In genomic region chr11:120351250-120352092, GRCm38 (mm10) we compare ENCODE assay signal across 8 mouse cellular contexts. TPM values are rescaled to one million over a fixed set of nuclear protein-coding genes. Genes with fewer than 3 reads are reported as not detected.
DNase-seq lines count a peak whose midpoint lies in the region; ATAC-seq lines count a peak whose summit lies in the region.
"Had no signal": no experiment of that assay in that cellular context is flagged by ENCODE, and none has a peak within 500 bp of the region (broad histone marks: within the 10 kb centered on the region; RNA-seq: fewer than 3 reads in every experiment).

No protein-coding gene starts in this region.

- H3K27ac ChIP-seq in embryonic facial prominence, embryonic 12.5 days: peak overlapping the region; percentile 100
- peak overlapping the region; percentile 100 for H3K27ac ChIP-seq in heart, embryonic 14.5 days (replicated peaks in 1 of 2; ENCODE audit: control insufficient read depth in 1 of 2, insufficient read depth in 1 of 2, low read depth in 2 of 2, low read length in 2 of 2)
- H3K27ac ChIP-seq in limb, embryonic 11.5 days (replicated peaks; ENCODE audit: low read depth, low read length): peak overlapping the region; percentile 99
- peak overlapping the region; percentile 100 for H3K27ac ChIP-seq in neural tube, embryonic 15.5 days (replicated peaks)

- no peaks in the 10 kb centered on the region for H3K27me3 ChIP-seq in megakaryocyte, embryonic 14.5 days (replicated peaks)
- H3K27me3 ChIP-seq in embryonic facial prominence, embryonic 12.5 days: no peaks in the 10 kb centered on the region
- no peaks in the 10 kb centered on the region for H3K27me3 ChIP-seq in heart, embryonic 14.5 days (ENCODE audit: control insufficient read depth, insufficient read depth, low read length)
- H3K27me3 ChIP-seq in limb, embryonic 11.5 days (ENCODE audit: control insufficient read depth, insufficient read depth, low read length): no peaks in the 10 kb centered on the region
- H3K27me3 ChIP-seq in neural tube, embryonic 15.5 days (replicated peaks): no peaks in the 10 kb centered on the region

- H3K4me3 ChIP-seq in megakaryocyte, embryonic 14.5 days (replicated peaks): peak overlapping the region; percentile 72
- H3K4me3 ChIP-seq in embryonic facial prominence, embryonic 12.5 days: no peak overlapping the region
- peak overlapping the region in 1 of 2 experiments; percentile 100; a peak in 1 of 4 replicates for H3K4me3 ChIP-seq in heart, embryonic 14.5 days (ENCODE audit: control insufficient read depth in 1 of 2, insufficient read depth in 1 of 2, low read depth in 1 of 2, low read length in 2 of 2)
- no peak overlapping the region for H3K4me3 ChIP-seq in limb, embryonic 11.5 days (ENCODE audit: low read depth, low read length)
- H3K4me3 ChIP-seq in neural tube, embryonic 15.5 days (replicated peaks): no peak overlapping the region

- H3K4me2 ChIP-seq in embryonic facial prominence, embryonic 12.5 days (replicated peaks): peak overlapping the region; percentile 92; the same call in 1 of the 2 replicates
- H3K4me2 ChIP-seq in heart, embryonic 14.5 days (ENCODE audit: low read length): peak overlapping the region; percentile 98
- peak overlapping the region; percentile 90 for H3K4me2 ChIP-seq in limb, embryonic 11.5 days (ENCODE audit: low read depth, severe bottlenecking)
- peak overlapping the region; percentile 92 for H3K4me2 ChIP-seq in neural tube, embryonic 15.5 days

- H3K4me1 ChIP-seq in megakaryocyte, embryonic 14.5 days: peaks cover 72% of the 10 kb centered on the region
- peaks cover 37% of the 10 kb centered on the region for H3K4me1 ChIP-seq in embryonic facial prominence, embryonic 12.5 days
- peaks cover 35 to 46% of the 10 kb centered on the region in 2 experiments for H3K4me1 ChIP-seq in heart, embryonic 14.5 days (ENCODE audit: control insufficient read depth in 2 of 2, insufficient read depth in 2 of 2, low read length in 2 of 2)
- peaks cover 25% of the 10 kb centered on the region for H3K4me1 ChIP-seq in limb, embryonic 11.5 days (ENCODE audit: control insufficient read depth, insufficient read depth, low read length)
- peaks cover 46% of the 10 kb centered on the region for H3K4me1 ChIP-seq in neural tube, embryonic 15.5 days

- WGBS in embryonic facial prominence, embryonic 12.5 days: 86% methylated on average over 10 of the region's 10 CpGs
- WGBS in heart, embryonic 14.5 days: 82% methylated on average over 10 of the region's 10 CpGs
- 83% methylated on average over 10 of the region's 10 CpGs for WGBS in limb, embryonic 11.5 days
- WGBS in neural tube, embryonic 15.5 days: 87% methylated on average over 10 of the region's 10 CpGs

- DNase-seq in limb, embryonic 11.5 days (ENCODE audit: low spot score): no peak
- no peak for DNase-seq in thymus, postnatal 14 days

- peaks cover 28% of the 10 kb centered on the region for H3K36me3 ChIP-seq in megakaryocyte, embryonic 14.5 days (replicated peaks; ENCODE audit: low read length)
- peaks cover 7% of the 10 kb centered on the region for H3K36me3 ChIP-seq in embryonic facial prominence, embryonic 12.5 days
- H3K36me3 ChIP-seq in heart, embryonic 14.5 days (ENCODE audit: control insufficient read depth, insufficient read depth, low read length): peaks cover 19% of the 10 kb centered on the region
- 0 out of 2 replicates have a peak, but pooled peaks cover 2% of the 10 kb centered on the region for H3K36me3 ChIP-seq in limb, embryonic 11.5 days (ENCODE audit: control insufficient read depth, insufficient read depth, low read length)
- no peaks in the 10 kb centered on the region; the same call in 1 of the 2 replicates for H3K36me3 ChIP-seq in neural tube, embryonic 15.5 days

- H3K9ac ChIP-seq in embryonic facial prominence, embryonic 12.5 days: 0 out of 2 replicates have a peak overlapping the region, but pooled peaks have one; percentile 0
- H3K9ac ChIP-seq in heart, embryonic 14.5 days (ENCODE audit: low read length): peak overlapping the region; percentile 100
- H3K9ac ChIP-seq in limb, embryonic 11.5 days (ENCODE audit: low read length): peak overlapping the region; percentile 98; the same call in 1 of the 2 replicates
- H3K9ac ChIP-seq in neural tube, embryonic 15.5 days (replicated peaks): no peak overlapping the region

- H3K9me3 ChIP-seq in megakaryocyte, embryonic 14.5 days: no peaks in the 10 kb centered on the region
- no peaks in the 10 kb centered on the region for H3K9me3 ChIP-seq in embryonic facial prominence, embryonic 12.5 days
- no peaks in the 10 kb centered on the region for H3K9me3 ChIP-seq in heart, embryonic 14.5 days (ENCODE audit: control insufficient read depth, low read length)
- no peaks in the 10 kb centered on the region for H3K9me3 ChIP-seq in limb, embryonic 11.5 days (ENCODE audit: control insufficient read depth, low read length)
- H3K9me3 ChIP-seq in neural tube, embryonic 15.5 days (replicated peaks): no peaks in the 10 kb centered on the region

- no peak for ATAC-seq in megakaryocyte, adult 5-6 weeks (ENCODE audit: poor library complexity, severe bottlenecking)
- ATAC-seq in embryonic facial prominence, embryonic 12.5 days (ENCODE audit: insufficient number of reproducible peaks, insufficient read depth, low FRiP score, low TSS enrichment): no peak
- no peak for ATAC-seq in heart, embryonic 14.5 days (ENCODE audit: insufficient number of reproducible peaks, insufficient read depth, low FRiP score, low read depth)
- ATAC-seq in limb, embryonic 11.5 days (ENCODE audit: insufficient number of reproducible peaks, low FRiP score, low TSS enrichment, low read depth): no peak
- no peak for ATAC-seq in neural tube, embryonic 15.5 days (ENCODE audit: low FRiP score)

RNA-seq across cellular contexts. Expression of gene Actg1, which starts 3.1 kb away (rescaled TPM):
- polyA plus RNA-seq in megakaryocyte, embryonic 14.5 days (2012; ENCODE audit: insufficient read depth, low replicate concordance): 2,399 and 2,630 TPM in 2 replicates
- 4,212 and 4,544 TPM in 2 replicates for total RNA-seq in megakaryocyte, adult 5-6 weeks (2015)
- 2,305 and 2,430 TPM in 2 replicates for total RNA-seq in megakaryocyte, adult 5-6 weeks (2017)
- 3,148 and 3,183 TPM in 2 replicates for polyA plus RNA-seq in embryonic facial prominence, embryonic 12.5 days (2016; fragmentation: Nextera tagmentation; extraction: Ambion mirVana)
- polyA plus RNA-seq in heart, embryonic 14.5 days (2014; fragmentation: Nextera tagmentation; extraction: Ambion mirVana): 979 and 1,136 TPM in 2 replicates
- polyA plus RNA-seq in limb, embryonic 11.5 days (2014; fragmentation: Nextera tagmentation; extraction: Ambion mirVana): 2,996 and 3,123 TPM in 2 replicates
- 3,602 and 3,776 TPM in 2 replicates for polyA plus RNA-seq in neural tube, embryonic 15.5 days (2015; fragmentation: Nextera tagmentation; extraction: Ambion mirVana)

RNA-seq across cellular contexts. Expression of gene Fscn2, which starts 9.9 kb away (rescaled TPM):
- polyA plus RNA-seq in megakaryocyte, embryonic 14.5 days (2012; ENCODE audit: insufficient read depth, low replicate concordance): 1.7 and 3.0 TPM in 2 replicates
- total RNA-seq in megakaryocyte, adult 5-6 weeks (2015): not detected in 2 replicates
- not detected in 2 replicates for total RNA-seq in megakaryocyte, adult 5-6 weeks (2017)
- polyA plus RNA-seq in embryonic facial prominence, embryonic 12.5 days (2016; fragmentation: Nextera tagmentation; extraction: Ambion mirVana): 0.61 and 0.78 TPM in 2 replicates
- 0.62 and 1.1 TPM in 2 replicates for polyA plus RNA-seq in heart, embryonic 14.5 days (2014; fragmentation: Nextera tagmentation; extraction: Ambion mirVana)
- 0.21 and 0.47 TPM in 2 replicates for polyA plus RNA-seq in limb, embryonic 11.5 days (2014; fragmentation: Nextera tagmentation; extraction: Ambion mirVana)
- 0.64 and 1.4 TPM in 2 replicates for polyA plus RNA-seq in neural tube, embryonic 15.5 days (2015; fragmentation: Nextera tagmentation; extraction: Ambion mirVana)
- total RNA-seq: liver, adult 2 months had no signal
- polyA plus RNA-seq: liver, adult 2 months had no signal

RNA-seq across cellular contexts. Expression of gene Faap100, which starts 27.1 kb away (rescaled TPM):
- 12.4 and 19.3 TPM in 2 replicates for polyA plus RNA-seq in megakaryocyte, embryonic 14.5 days (2012; ENCODE audit: insufficient read depth, low replicate concordance)
- 5.9 and 6.9 TPM in 2 replicates for total RNA-seq in megakaryocyte, adult 5-6 weeks (2015)
- 6.5 and 10.5 TPM in 2 replicates for total RNA-seq in megakaryocyte, adult 5-6 weeks (2017)
- 44.6 and 48.3 TPM in 2 replicates for polyA plus RNA-seq in embryonic facial prominence, embryonic 12.5 days (2016; fragmentation: Nextera tagmentation; extraction: Ambion mirVana)
- polyA plus RNA-seq in heart, embryonic 14.5 days (2014; fragmentation: Nextera tagmentation; extraction: Ambion mirVana): 30.6 and 32.8 TPM in 2 replicates
- 30.4 and 33.1 TPM in 2 replicates for polyA plus RNA-seq in limb, embryonic 11.5 days (2014; fragmentation: Nextera tagmentation; extraction: Ambion mirVana)
- 71.6 and 81.5 TPM in 2 replicates for polyA plus RNA-seq in neural tube, embryonic 15.5 days (2015; fragmentation: Nextera tagmentation; extraction: Ambion mirVana)
